Mouse (Mus musculus) left cerebral cortex, postnatal 10 days (tissue): ENCODE data around the gene Cdh23. TPM values are rescaled to one million over a fixed set of nuclear protein-coding genes. Genes with fewer than 3 reads are reported as not detected.
A peak's percentile ranks its signal among the peaks of the same experiment; 100 is the strongest.

Experiments used
- DNase-seq, 2 experiments: peaks; one replicate each; pipeline ENCODE4 v3.0.0; 2021 to 2022; ENCODE audit warnings: low spot score in 2 of 2, mixed read lengths in 1 of 2; ENCODE audit errors: extremely low spot score in 1 of 2
- intact Hi-C: fragments of 180-260 bp; cut with DNase I; formaldehyde crosslinking; loops from one replicate; pipeline ENCODE4 v1.15.1; 2025
- total RNA-seq, 2 experiments: library from RNA; stranded (reverse); gene quantifications; 2 replicates each; pipeline ENCODE4 v1.2.3; 2021

Gene Cdh23
- total RNA-seq, 2 experiments from 2014 or later = 2.1 TPM

DNA sequence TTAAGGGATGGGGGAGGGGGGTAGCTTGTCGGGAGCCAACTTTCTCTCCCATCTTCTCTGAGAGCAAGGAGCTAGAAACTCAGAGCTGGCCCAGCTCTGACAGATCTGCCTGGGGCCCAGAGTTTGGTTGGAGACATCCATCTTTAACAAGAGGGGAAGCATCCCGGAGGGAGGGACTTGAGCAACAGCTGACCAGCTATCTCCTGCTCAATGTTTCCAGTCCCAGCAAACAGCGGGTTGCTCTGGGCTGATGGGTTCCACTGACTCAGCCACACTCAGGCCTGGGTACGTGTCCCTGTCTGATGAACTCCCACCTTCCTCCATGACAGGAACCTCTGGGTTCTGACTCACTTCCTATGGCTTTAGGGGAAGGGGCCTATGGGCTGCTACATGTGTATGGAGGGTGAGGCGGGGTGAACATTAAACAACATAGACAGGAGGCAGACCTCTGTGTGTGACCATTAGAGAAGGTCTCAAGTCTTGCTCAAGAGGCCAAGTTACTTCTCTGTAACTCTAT is 305.3 kb downstream of the Cdh23 start:
- intact Hi-C loops = no loop called here
- DNase-seq = no peak

- intact Hi-C loops = no loop called here
Measured at GRCm38 (mm10) chr10:60390177-60390903, 305.9 kb downstream of the Cdh23 start.

GRCm38 (mm10) chr10:60389447-60389865 is 306.8 kb downstream of the Cdh23 start:
- intact Hi-C loops = no loop called here
- DNase-seq = no peak

More at GRCm38 (mm10) chr10:60390177-60390903, 305.9 kb downstream of the Cdh23 start:
- no peak for DNase-seq

DNA sequence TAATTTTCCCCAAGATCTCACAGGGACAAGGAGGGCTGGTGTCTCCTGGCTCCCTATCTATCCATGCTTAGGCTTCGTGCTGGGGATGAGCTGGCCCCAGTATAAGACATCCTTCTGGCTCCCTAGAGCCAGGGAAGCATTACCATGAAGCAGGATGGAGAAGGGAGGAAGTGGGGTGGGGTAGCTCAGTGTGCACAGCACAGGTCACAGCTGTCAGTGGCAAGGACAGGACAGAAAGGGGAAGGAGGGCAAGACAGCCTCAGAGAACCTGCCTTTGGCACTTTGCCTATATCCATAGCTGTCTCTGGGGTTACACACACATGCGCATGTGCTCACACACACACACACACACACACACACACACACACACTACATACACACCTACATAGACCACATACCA is 308.0 kb downstream of the Cdh23 start:
- intact Hi-C loops = no loop called here
- DNase-seq = no peak

DNA sequence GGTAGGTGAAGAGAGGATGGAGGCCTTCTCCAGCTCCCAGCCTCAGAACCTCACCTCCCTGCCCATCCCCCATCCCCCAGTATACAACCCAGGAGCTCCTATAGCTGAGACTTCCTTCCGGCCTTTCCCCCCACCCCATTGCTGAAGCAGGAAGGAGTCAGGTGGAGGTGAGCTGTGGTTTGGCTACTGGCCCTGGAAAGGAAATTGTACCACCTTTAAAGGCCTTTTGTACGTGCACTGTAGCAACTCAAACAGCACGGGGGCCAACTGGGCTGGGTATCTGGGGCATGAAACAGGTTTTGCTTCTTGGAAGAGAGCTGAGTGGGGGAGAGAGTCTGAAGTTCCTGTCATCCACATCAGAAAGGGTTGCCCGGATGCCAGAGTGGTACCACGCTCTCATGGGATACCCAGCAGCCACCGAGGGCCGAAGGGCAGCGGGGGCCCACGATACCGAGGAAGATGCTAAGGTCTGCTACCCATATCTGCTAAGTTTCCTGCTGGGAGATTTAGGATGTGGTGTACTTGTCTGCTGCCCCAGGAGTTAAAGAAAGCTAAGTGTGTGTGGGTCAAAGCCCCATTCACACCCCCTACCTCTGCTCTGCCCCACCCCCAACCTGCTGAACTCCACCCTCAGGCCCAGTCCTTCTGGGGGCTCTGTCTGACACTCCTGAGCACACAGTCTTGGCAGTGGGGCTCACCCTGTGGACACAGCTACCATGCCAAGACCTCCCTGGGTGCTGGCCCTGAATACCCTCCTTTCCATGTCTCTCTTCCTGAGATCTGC is 315.0 kb downstream of the Cdh23 start:
- DNase-seq = no peak
- intact Hi-C loops = no loop called here

- intact Hi-C loops = no loop called here
- no peak for DNase-seq
Measured at GRCm38 (mm10) chr10:60380229-60380628, 316.1 kb downstream of the Cdh23 start.

DNA sequence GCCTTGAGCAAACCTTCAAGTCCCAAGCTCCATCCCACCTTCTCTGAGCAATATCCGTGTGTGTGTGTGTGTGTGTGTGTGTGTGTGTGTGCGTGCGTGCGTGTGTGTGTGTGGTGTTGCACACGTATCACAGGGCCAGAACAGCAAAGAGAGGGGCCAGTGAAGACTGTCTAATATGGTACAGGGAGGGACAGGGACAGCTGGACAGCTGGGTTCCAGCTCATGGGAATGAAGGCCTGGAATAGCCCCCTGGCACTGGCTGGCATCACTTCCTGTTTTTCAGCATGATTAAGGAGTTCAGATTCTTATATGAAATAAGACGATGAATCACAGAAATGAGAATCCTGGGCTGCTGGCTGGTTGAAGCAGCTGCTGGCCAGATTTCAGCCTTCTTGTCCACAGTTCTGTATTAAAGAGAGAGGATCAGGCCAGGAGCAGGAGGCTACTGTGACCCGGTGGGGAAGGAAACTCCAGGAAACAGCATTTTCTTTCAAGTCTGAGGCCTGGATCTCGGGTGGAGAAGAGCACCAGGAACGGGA is 316.8 kb downstream of the Cdh23 start:
- intact Hi-C loops = no loop called here
- DNase-seq = no peak

DNA sequence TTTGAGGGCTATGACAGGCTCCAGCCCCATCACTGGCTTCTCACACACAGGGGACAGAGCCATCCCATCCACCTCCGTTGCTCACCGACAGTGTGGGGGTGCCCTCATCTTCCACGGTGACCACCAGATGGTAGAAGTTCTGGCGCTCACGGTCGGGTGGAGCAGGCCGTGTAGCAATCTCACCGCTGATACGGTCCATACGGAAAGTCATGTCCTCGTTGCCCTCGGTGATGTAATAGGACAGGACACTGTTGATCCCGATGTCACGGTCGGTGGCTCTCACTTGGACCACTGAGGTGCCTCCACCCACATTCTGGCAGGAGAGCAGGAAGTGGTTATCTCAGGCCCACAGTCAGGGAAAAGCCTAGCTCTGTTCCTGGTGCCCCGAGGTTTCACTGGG is 319.6 kb downstream of the Cdh23 start:
- intact Hi-C loops = no loop called here
- no peak for DNase-seq

DNA sequence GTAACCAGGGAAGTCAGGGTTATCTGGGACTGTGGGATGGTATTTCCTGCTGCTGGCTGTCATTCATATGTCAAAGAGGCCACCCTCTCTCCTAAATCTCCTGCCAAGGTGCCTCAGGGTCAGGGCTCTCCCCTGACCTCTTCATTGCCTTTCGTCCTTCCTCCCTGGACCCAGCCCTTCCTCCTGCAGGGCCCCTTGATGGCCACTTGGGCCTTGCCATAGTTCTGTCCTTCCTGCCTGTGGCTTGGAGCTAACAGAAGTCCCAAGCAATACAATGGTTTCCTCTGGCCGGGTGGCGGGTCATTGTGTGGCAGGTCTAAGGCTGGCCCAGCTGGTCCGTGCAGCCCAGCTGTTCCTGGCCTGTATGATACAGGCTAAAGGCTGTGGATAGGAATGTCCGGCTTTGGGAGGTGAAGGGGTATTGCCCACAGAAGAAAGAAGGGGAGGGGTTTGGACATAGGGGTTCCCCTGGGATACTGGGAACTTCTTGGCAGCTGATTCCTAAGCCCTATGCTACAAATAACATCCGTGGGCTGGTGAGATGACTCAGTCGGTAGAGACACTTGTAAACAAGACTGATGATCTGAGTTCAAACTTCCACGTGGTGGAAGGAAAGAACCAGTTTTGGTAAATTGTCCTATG is 322.2 kb downstream of the Cdh23 start:
- DNase-seq = peak in 1 of 2 experiments; percentile 59
- intact Hi-C loops = no loop called here

DNA sequence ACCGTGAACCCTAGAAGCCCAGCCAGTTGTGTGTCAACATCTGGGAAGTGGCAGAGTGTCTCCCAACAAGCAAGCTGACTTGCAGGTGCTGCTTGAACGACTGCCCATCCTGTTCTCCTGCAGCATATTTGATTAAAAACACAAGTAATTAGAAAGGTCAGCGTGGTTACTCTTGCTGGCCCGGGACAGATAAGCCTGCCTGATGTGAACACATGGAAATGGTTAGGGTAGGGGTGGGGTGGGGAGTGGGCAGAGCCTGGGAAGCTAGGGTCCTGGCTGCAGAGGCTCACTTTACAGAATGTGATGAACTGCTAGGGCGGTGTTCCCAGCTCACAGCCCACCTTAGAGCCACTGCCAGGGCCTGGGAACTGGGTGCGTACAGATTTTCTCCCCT is 322.8 kb downstream of the Cdh23 start:
- DNase-seq = no peak
- intact Hi-C loops = no loop called here

- intact Hi-C loops = no loop called here
- no peak for DNase-seq
Measured at GRCm38 (mm10) chr10:60371596-60372386, 324.5 kb downstream of the Cdh23 start.

DNA sequence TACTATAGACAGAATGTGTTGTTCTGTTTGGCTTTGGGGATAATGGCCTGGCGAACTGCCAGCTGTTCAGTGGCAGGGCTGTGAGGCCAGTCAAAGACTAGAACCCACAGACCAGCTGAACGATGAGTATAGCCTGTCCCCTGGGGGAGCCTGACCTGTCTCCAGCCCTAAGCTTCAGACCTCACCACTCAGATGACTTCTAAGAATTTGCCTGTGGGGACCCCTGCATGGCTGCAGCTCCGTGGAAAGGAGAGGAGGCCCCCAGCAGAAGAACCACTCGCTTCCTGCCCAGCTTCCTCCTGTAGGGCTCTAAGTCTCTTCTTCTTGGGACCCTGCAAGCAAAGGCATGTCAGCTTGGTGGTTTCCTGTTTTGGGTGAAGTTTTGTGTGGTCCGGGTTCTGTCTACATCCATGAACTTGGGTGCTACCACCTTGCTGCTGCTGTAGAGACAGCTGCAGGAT is 325.7 kb downstream of the Cdh23 start:
- no peak for DNase-seq
- intact Hi-C loops = no loop called here

DNA sequence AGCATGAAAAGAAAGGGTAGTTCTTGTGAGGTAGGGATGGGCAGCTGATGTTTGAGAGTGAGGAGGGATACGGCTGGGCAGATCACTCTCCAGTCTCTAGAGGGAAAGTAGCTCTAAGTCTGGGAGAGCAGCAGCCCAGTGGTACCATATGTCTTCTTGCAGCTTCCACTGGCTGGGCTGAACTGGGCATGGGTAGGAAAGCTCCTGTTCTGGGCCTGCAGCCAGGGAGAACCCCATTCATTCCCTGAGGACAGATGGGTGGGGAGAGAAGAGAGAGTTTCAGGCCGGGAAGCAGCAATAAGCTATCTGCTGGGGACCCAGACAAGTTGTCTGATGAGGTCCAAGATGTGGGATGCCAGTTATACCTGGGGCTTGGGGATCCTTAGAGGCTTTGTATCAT is 326.2 kb downstream of the Cdh23 start:
- DNase-seq = no peak

DNA sequence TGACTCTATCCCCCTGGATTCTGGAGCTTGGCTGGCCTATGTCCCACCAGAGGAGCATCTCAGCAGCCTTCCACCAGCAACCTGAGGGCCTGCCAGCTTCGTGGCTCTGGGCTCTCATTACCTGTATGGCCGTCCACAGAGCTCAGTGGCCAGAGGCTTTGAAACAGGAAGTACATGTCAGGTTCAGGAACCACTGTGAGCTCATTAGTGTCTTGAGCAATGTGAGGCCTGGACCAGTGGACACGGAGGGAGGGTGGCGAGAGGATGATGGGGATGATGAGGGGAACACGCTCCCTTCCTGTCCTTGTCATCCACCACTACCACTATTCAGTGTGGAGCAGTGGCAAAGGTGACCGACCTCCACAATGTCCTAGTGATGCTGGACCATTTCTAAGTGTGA is 326.9 kb downstream of the Cdh23 start:
- intact Hi-C loops = no loop called here
- DNase-seq = no peak

More for the DNA sequence above, 326.2 kb downstream of the Cdh23 start:
- intact Hi-C loops = no loop called here

GRCm38 (mm10) chr10:60367904-60368303 is 328.4 kb downstream of the Cdh23 start:
- DNase-seq = no peak
- intact Hi-C loops = no loop called here

DNA sequence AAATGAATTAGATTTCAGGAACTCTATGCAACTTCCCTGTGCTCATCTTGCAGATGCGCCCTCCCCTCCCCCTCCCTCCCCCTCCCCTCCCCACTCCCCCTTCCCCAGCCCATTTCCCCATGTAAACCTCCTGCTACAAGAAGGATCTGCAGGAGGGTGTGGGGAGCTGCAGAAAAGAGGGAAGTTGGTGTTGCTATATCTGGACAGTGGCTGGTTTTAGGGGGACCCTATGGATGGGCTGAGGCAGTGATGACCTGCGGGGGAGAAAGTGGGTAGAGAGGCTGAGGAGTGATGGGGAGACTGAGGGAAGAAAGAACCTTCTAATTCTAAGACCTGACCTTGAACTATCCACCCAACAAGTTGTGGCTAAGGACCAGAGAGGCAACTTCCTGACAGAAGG is 329.1 kb downstream of the Cdh23 start:
- intact Hi-C loops = no loop called here
- DNase-seq = no peak

- intact Hi-C loops = no loop called here
- DNase-seq = no peak
Measured at GRCm38 (mm10) chr10:60363426-60363825, 332.9 kb downstream of the Cdh23 start.

- no peak for DNase-seq
- intact Hi-C loops = no loop called here
Measured at GRCm38 (mm10) chr10:60362310-60362628, 334.0 kb downstream of the Cdh23 start.
